Mouse (Mus musculus) forebrain, embryonic 16.5 days (tissue): ENCODE measurements around the gene Arntl. TPM values are rescaled to one million over a fixed set of nuclear protein-coding genes. Genes with fewer than 3 reads are reported as not detected.

Source experiments
- ATAC-seq: fragments of 200-750 bp; cut with Nextera tagmentation; 2 replicates; pipeline ENCODE4 v1.8.0; 2017; ENCODE audit warnings: mild to moderate bottlenecking, moderate library complexity
- H3K27ac ChIP-seq: fragments of 300-500 bp; sonication (generic); 2 replicates; pipeline ENCODE4 v1.5.1; 2014; ENCODE audit warnings: low read length, control low read depth
- H3K27me3 ChIP-seq: fragments of 300-500 bp; sonication (generic); replicated peaks from 2 replicates; pipeline ENCODE4 v1.6.1; 2014; ENCODE audit warnings: low read length; ENCODE audit not compliant: control insufficient read depth, insufficient read depth
- H3K36me3 ChIP-seq: fragments of 300-500 bp; sonication (generic); 2 replicates; pipeline ENCODE4 v1.6.1; 2014; ENCODE audit not compliant: control insufficient read depth, insufficient read depth
- H3K4me1 ChIP-seq: fragments of 300-500 bp; sonication (generic); replicated peaks from 2 replicates; pipeline ENCODE4 v1.6.1; 2014; ENCODE audit warnings: low read length; ENCODE audit not compliant: control insufficient read depth, insufficient read depth
- H3K4me2 ChIP-seq: fragments of 300-500 bp; sonication (generic); 2 replicates; pipeline ENCODE4 v1.6.1; 2014; ENCODE audit warnings: mild to moderate bottlenecking, low read length, control low read depth
- H3K4me3 ChIP-seq: fragments of 300-500 bp; sonication (generic); replicated peaks from 2 replicates; pipeline ENCODE4 v1.5.1; 2014; ENCODE audit warnings: mild to moderate bottlenecking, low read length, control low read depth
- H3K9ac ChIP-seq: fragments of 300-500 bp; sonication (generic); replicated peaks from 2 replicates; pipeline ENCODE4 v1.6.1; 2014; ENCODE audit warnings: low read depth, low read length, control low read depth
- H3K9me3 ChIP-seq: fragments of 300-500 bp; sonication (generic); 2 replicates; pipeline ENCODE4 v1.6.1; 2016; ENCODE audit warnings: low read length; ENCODE audit not compliant: control insufficient read depth
- WGBS: fragments of 180-500 bp; shearing (Covaris S2); extraction: QIAGEN DNeasy Blood & Tissue Kit; methylation state at CpG from one replicate; pipeline ENCODE4 v1.1.7; 2014; 5-methylcytosine and 5-hydroxymethylcytosine counted together
- polyA plus RNA-seq: library from polyadenylated mRNA; unstranded; fragments of >200 nt; fragmentation: Nextera tagmentation; extraction: Ambion mirVana; gene quantifications from 2 replicates; pipeline ENCODE4 v1.2.1, GENCODE M21; 2015

The Arntl gene
- polyA plus RNA-seq, 1 experiment from 2014 or later, result 15.6 TPM

GRCm38 (mm10) chr7:113220691-113221238 is 13.5 kb downstream of the Arntl start:
- Histone ChIP-seq H3K27me3 (no peaks in the 10 kb centered on the region), H3K36me3 (no peaks in the 10 kb centered on the region), H3K4me1 (0 out of 2 replicates have a peak, but pooled peaks cover 4% of the 10 kb centered on the region), H3K27ac (no peak overlapping the region), H3K9me3 (no peaks in the 10 kb centered on the region), H3K4me3 (no peak overlapping the region), H3K9ac (no peak overlapping the region), H3K4me2 (no peak overlapping the region)
- no peak for ATAC-seq
- WGBS, result 59% methylated on average over 6 of the region's 6 CpGs

GRCm38 (mm10) chr7:113222821-113223220 is 15.6 kb downstream of the Arntl start:
- Histone ChIP-seq H3K4me3 (no peak overlapping the region), H3K4me2 (no peak overlapping the region), H3K36me3 (no peaks in the 10 kb centered on the region), H3K27ac (no peak overlapping the region), H3K9me3 (no peaks in the 10 kb centered on the region), H3K4me1 (no peaks in the 10 kb centered on the region), H3K27me3 (no peaks in the 10 kb centered on the region), H3K9ac (no peak overlapping the region)
- 82% methylated on average over 5 of the region's 5 CpGs for WGBS
- ATAC-seq, result no peak

- no peak for ATAC-seq
- Histone ChIP-seq H3K36me3 (no peaks in the 10 kb centered on the region), H3K4me3 (no peak overlapping the region), H3K27ac (no peak overlapping the region), H3K9ac (no peak overlapping the region), H3K4me1 (no peaks in the 10 kb centered on the region), H3K27me3 (no peaks in the 10 kb centered on the region), H3K9me3 (no peaks in the 10 kb centered on the region), H3K4me2 (no peak overlapping the region)
- 96% methylated on average over 1 of the region's 1 CpGs for WGBS
Observed at GRCm38 (mm10) chr7:113224620-113225019, 17.4 kb downstream of the Arntl start.

- no peak overlapping the region for H3K9ac ChIP-seq
- no peak for ATAC-seq
- no peak overlapping the region for H3K4me2 ChIP-seq
- no peaks in the 10 kb centered on the region for H3K36me3 ChIP-seq
- H3K4me3 ChIP-seq, result no peak overlapping the region
- H3K4me1 ChIP-seq, result no peaks in the 10 kb centered on the region
- H3K27ac ChIP-seq, result no peak overlapping the region
- 83% methylated on average over 6 of the region's 6 CpGs for WGBS
- H3K9me3 ChIP-seq, result no peaks in the 10 kb centered on the region
- no peaks in the 10 kb centered on the region for H3K27me3 ChIP-seq
Observed at GRCm38 (mm10) chr7:113228498-113228897, 21.2 kb downstream of the Arntl start.

GRCm38 (mm10) chr7:113236135-113236534 is 28.9 kb downstream of the Arntl start:
- Histone ChIP-seq H3K9me3 (no peaks in the 10 kb centered on the region), H3K36me3 (no peaks in the 10 kb centered on the region), H3K4me2 (no peak overlapping the region), H3K9ac (no peak overlapping the region), H3K4me1 (peaks cover 8% of the 10 kb centered on the region), H3K4me3 (no peak overlapping the region), H3K27me3 (no peaks in the 10 kb centered on the region), H3K27ac (no peak overlapping the region)
- 90% methylated on average over 8 of the region's 8 CpGs for whole genome bisulfite sequencing
- ATAC-seq, result no peak

GRCm38 (mm10) chr7:113238365-113238764 is 31.1 kb downstream of the Arntl start:
- H3K36me3 ChIP-seq, result no peaks in the 10 kb centered on the region
- H3K4me2 ChIP-seq, result no peak overlapping the region
- ATAC-seq, result no peak
- H3K27me3 ChIP-seq, result no peaks in the 10 kb centered on the region
- 76% methylated on average over 6 of the region's 6 CpGs for WGBS
- no peak overlapping the region for H3K27ac ChIP-seq
- H3K9me3 ChIP-seq, result no peaks in the 10 kb centered on the region
- peaks cover 21% of the 10 kb centered on the region for H3K4me1 ChIP-seq
- H3K9ac ChIP-seq, result no peak overlapping the region
- no peak overlapping the region for H3K4me3 ChIP-seq

- no peak for ATAC-seq
- Histone ChIP-seq H3K27me3 (no peaks in the 10 kb centered on the region), H3K4me2 (no peak overlapping the region), H3K36me3 (no peaks in the 10 kb centered on the region), H3K9me3 (no peaks in the 10 kb centered on the region), H3K9ac (no peak overlapping the region), H3K4me1 (peaks cover 21% of the 10 kb centered on the region), H3K4me3 (no peak overlapping the region), H3K27ac (no peak overlapping the region)
- WGBS, result 82% methylated on average over 4 of the region's 4 CpGs
Observed at GRCm38 (mm10) chr7:113239448-113240130, 32.3 kb downstream of the Arntl start.

- ATAC-seq, result no peak
- Histone ChIP-seq H3K9ac (no peak overlapping the region), H3K36me3 (no peaks in the 10 kb centered on the region), H3K27ac (no peak overlapping the region), H3K27me3 (no peaks in the 10 kb centered on the region), H3K4me3 (no peak overlapping the region), H3K4me2 (no peak overlapping the region), H3K9me3 (no peaks in the 10 kb centered on the region), H3K4me1 (peaks cover 25% of the 10 kb centered on the region)
- WGBS, result 54% methylated on average over 1 of the region's 1 CpGs
Observed at GRCm38 (mm10) chr7:113240438-113240837, 33.2 kb downstream of the Arntl start.

GRCm38 (mm10) chr7:113241901-113242661 is 34.8 kb downstream of the Arntl start:
- no peaks in the 10 kb centered on the region for H3K9me3 ChIP-seq
- H3K4me2 ChIP-seq, result no peak overlapping the region
- no peaks in the 10 kb centered on the region for H3K36me3 ChIP-seq
- H3K27me3 ChIP-seq, result no peaks in the 10 kb centered on the region
- WGBS, result 77% methylated on average over 12 of the region's 12 CpGs
- no peak overlapping the region for H3K27ac ChIP-seq
- H3K4me3 ChIP-seq, result no peak overlapping the region
- ATAC-seq, result no peak
- no peak overlapping the region for H3K9ac ChIP-seq
- peaks cover 25% of the 10 kb centered on the region for H3K4me1 ChIP-seq
